In genomic region chr6:125430358-125430958, GRCm38 (mm10) we compare ENCODE assay signal across 21 mouse cellular contexts. TPM values are rescaled to one million over a fixed set of nuclear protein-coding genes. Genes with fewer than 3 reads are reported as not detected.
DNase-seq lines count a peak whose midpoint lies in the region; ATAC-seq lines count a peak whose summit lies in the region.
"Had no signal": no experiment of that assay in that cellular context is flagged by ENCODE, and none has a peak within 500 bp of the region (broad histone marks: within the 10 kb centered on the region; RNA-seq: fewer than 3 reads in every experiment).

No protein-coding gene starts in this region.

- peaks cover 16% of the 10 kb centered on the region for H3K4me1 ChIP-seq in hindbrain, embryonic 12.5 days
- no peaks in the 10 kb centered on the region for H3K4me1 ChIP-seq in hindbrain, embryonic 14.5 days (replicated peaks; ENCODE audit: control insufficient read depth, insufficient read depth, low read length)
- H3K4me1 ChIP-seq in embryonic facial prominence, embryonic 10.5 days, result peaks cover 31% of the 10 kb centered on the region
- H3K4me1 ChIP-seq in limb, embryonic 12.5 days (replicated peaks), result peaks cover 30% of the 10 kb centered on the region
- H3K4me1 ChIP-seq in neural tube, embryonic 15.5 days, result peaks cover 4% of the 10 kb centered on the region

- no peak overlapping the region for H3K4me3 ChIP-seq in hindbrain, embryonic 12.5 days
- no peak overlapping the region for H3K4me3 ChIP-seq in hindbrain, embryonic 14.5 days (replicated peaks; ENCODE audit: low read length)
- no peak overlapping the region for H3K4me3 ChIP-seq in embryonic facial prominence, embryonic 10.5 days
- no peak overlapping the region for H3K4me3 ChIP-seq in limb, embryonic 12.5 days (replicated peaks)
- no peak overlapping the region for H3K4me3 ChIP-seq in neural tube, embryonic 15.5 days (replicated peaks)
- H3K4me3 ChIP-seq: erythroblast, embryonic 14.5 days; heart, adult 2 months; liver, embryonic 13.5 days had no signal

- peak overlapping the region; percentile 26; the same call in 1 of the 2 replicates for H3K4me2 ChIP-seq in hindbrain, embryonic 12.5 days (replicated peaks)
- H3K4me2 ChIP-seq in hindbrain, embryonic 14.5 days (replicated peaks), result no peak overlapping the region
- peak overlapping the region; percentile 37 for H3K4me2 ChIP-seq in limb, embryonic 12.5 days
- H3K4me2 ChIP-seq in neural tube, embryonic 15.5 days, result no peak overlapping the region
- H3K4me2 ChIP-seq: liver, embryonic 13.5 days had no signal

- H3K36me3 ChIP-seq in hindbrain, embryonic 12.5 days, result no peaks in the 10 kb centered on the region
- no peaks in the 10 kb centered on the region for H3K36me3 ChIP-seq in hindbrain, embryonic 14.5 days (replicated peaks; ENCODE audit: control insufficient read depth, insufficient read depth)
- H3K36me3 ChIP-seq in embryonic facial prominence, embryonic 10.5 days (replicated peaks), result no peaks in the 10 kb centered on the region
- no peaks in the 10 kb centered on the region for H3K36me3 ChIP-seq in limb, embryonic 12.5 days
- H3K36me3 ChIP-seq in neural tube, embryonic 15.5 days, result no peaks in the 10 kb centered on the region
- H3K36me3 ChIP-seq: liver, embryonic 13.5 days had no signal

- no peaks in the 10 kb centered on the region for H3K9me3 ChIP-seq in hindbrain, embryonic 12.5 days (replicated peaks)
- H3K9me3 ChIP-seq in hindbrain, embryonic 14.5 days (ENCODE audit: control insufficient read depth, low read length), result no peaks in the 10 kb centered on the region
- H3K9me3 ChIP-seq in embryonic facial prominence, embryonic 10.5 days, result no peaks in the 10 kb centered on the region
- H3K9me3 ChIP-seq in limb, embryonic 12.5 days, result no peaks in the 10 kb centered on the region
- no peaks in the 10 kb centered on the region for H3K9me3 ChIP-seq in neural tube, embryonic 15.5 days (replicated peaks)
- H3K9me3 ChIP-seq: liver, embryonic 13.5 days had no signal

- no peak overlapping the region for H3K27ac ChIP-seq in hindbrain, embryonic 12.5 days
- H3K27ac ChIP-seq in hindbrain, embryonic 14.5 days, result no peak overlapping the region
- H3K27ac ChIP-seq in embryonic facial prominence, embryonic 10.5 days (replicated peaks), result peak overlapping the region; percentile 59; the same call in 1 of the 2 replicates
- H3K27ac ChIP-seq in limb, embryonic 12.5 days, result no peak overlapping the region
- H3K27ac ChIP-seq in neural tube, embryonic 15.5 days (replicated peaks), result no peak overlapping the region
- H3K27ac ChIP-seq: heart, adult 2 months; liver, embryonic 13.5 days had no signal

- no peaks in the 10 kb centered on the region for H3K27me3 ChIP-seq in hindbrain, embryonic 12.5 days
- H3K27me3 ChIP-seq in hindbrain, embryonic 14.5 days (ENCODE audit: control insufficient read depth, insufficient read depth, low read length), result no peaks in the 10 kb centered on the region
- 0 out of 2 replicates have a peak, but pooled peaks cover 9% of the 10 kb centered on the region for H3K27me3 ChIP-seq in embryonic facial prominence, embryonic 10.5 days (replicated peaks; ENCODE audit: low read depth, poor library complexity, severe bottlenecking)
- H3K27me3 ChIP-seq in limb, embryonic 12.5 days, result peaks cover 2% of the 10 kb centered on the region; the same call in 1 of the 2 replicates
- H3K27me3 ChIP-seq in neural tube, embryonic 15.5 days (replicated peaks), result no peaks in the 10 kb centered on the region
- H3K27me3 ChIP-seq: liver, embryonic 13.5 days had no signal

- 11% methylated on average over 14 of the region's 14 CpGs for WGBS in hindbrain, embryonic 12.5 days
- 12% methylated on average over 14 of the region's 14 CpGs for WGBS in hindbrain, embryonic 14.5 days
- 7% methylated on average over 14 of the region's 14 CpGs for WGBS in embryonic facial prominence, embryonic 10.5 days
- 6% methylated on average over 14 of the region's 14 CpGs for WGBS in limb, embryonic 12.5 days
- WGBS in neural tube, embryonic 15.5 days, result 16% methylated on average over 14 of the region's 14 CpGs

- H3K9ac ChIP-seq in hindbrain, embryonic 12.5 days, result no peak overlapping the region
- H3K9ac ChIP-seq in hindbrain, embryonic 14.5 days, result no peak overlapping the region
- no peak overlapping the region for H3K9ac ChIP-seq in limb, embryonic 12.5 days (replicated peaks)
- no peak overlapping the region for H3K9ac ChIP-seq in neural tube, embryonic 15.5 days (replicated peaks)
- H3K9ac ChIP-seq: liver, embryonic 13.5 days had no signal

- no peak for DNase-seq in hindbrain, embryonic 14.5 days (ENCODE audit: low spot score)
- DNase-seq in ES-CJ7 (ENCODE audit: low read depth, low spot score), result peak; percentile 90
- DNase-seq in embryonic facial prominence, embryonic 10.5 days (ENCODE audit: low spot score), result peak; percentile 50
- DNase-seq in B cell, adult 2 months, result no peak
- no peak for DNase-seq in gastrocnemius, postnatal 4 days (ENCODE audit: low spot score in 2 of 2)
- DNase-seq: adrenal gland, postnatal 25 days; cerebellum, adult 9-10 months; heart, adult 2 months; kidney, postnatal 25 days; liver, embryonic 13.5 days; spleen, adult 18-20 months had no signal

- ATAC-seq in hindbrain, embryonic 12.5 days (ENCODE audit: low FRiP score), result no peak
- ATAC-seq in hindbrain, embryonic 14.5 days (ENCODE audit: low FRiP score), result no peak
- ATAC-seq in limb, embryonic 12.5 days (ENCODE audit: insufficient number of reproducible peaks, insufficient read depth, low FRiP score, low TSS enrichment, low read depth), result no peak
- ATAC-seq in neural tube, embryonic 15.5 days (ENCODE audit: low FRiP score), result no peak
- ATAC-seq: activated CD4-positive, CD25-positive, alpha-beta regulatory T cell, adult 4 months; forebrain, embryonic 16.5 days; hindbrain, embryonic 16.5 days; intestine, postnatal 0 days; midbrain, embryonic 16.5 days had no signal

RNA-seq across cellular contexts. Expression of gene Plekhg6, which starts 49.9 kb away (rescaled TPM):
- polyA plus RNA-seq in hindbrain, embryonic 12.5 days (2016; fragmentation: Nextera tagmentation; extraction: Ambion mirVana), result 0.18 and 0.22 TPM in 2 replicates
- 0.10 and 0.23 TPM in 2 replicates for polyA plus RNA-seq in hindbrain, embryonic 14.5 days (2014; fragmentation: Nextera tagmentation; extraction: Ambion mirVana)
- polyA plus RNA-seq in embryonic facial prominence, embryonic 10.5 days (2016; fragmentation: Nextera tagmentation; extraction: Ambion mirVana), result 0.21 and 0.32 TPM in 2 replicates
- polyA plus RNA-seq in limb, embryonic 12.5 days (2016; fragmentation: Nextera tagmentation; extraction: Ambion mirVana), result 0.41 and 0.46 TPM in 2 replicates
- 0.23 and 0.70 TPM in 2 replicates for polyA plus RNA-seq in neural tube, embryonic 15.5 days (2015; fragmentation: Nextera tagmentation; extraction: Ambion mirVana)
- under 1 TPM; 0.07 to 0.08 TPM for total RNA-seq in gastrocnemius, postnatal 4 days (2021)
- total RNA-seq: layer of hippocampus, postnatal 14 days had no signal
- polyA plus RNA-seq: activated CD4-positive, CD25-positive, alpha-beta regulatory T cell, adult 4 months; erythroblast, embryonic 14.5 days; forebrain, embryonic 16.5 days had no signal

Comparison
In these comparisons a context has a peak if more than half of its experiments do, and no peak if none do; other contexts are left out.
1. H3K4me2 ChIP-seq: peak in hindbrain, embryonic 12.5 days (single experiment) and limb, embryonic 12.5 days (single experiment); none in hindbrain, embryonic 14.5 days (single experiment) and neural tube, embryonic 15.5 days (single experiment).
2. DNase-seq: peak in ES-CJ7 (single experiment) and embryonic facial prominence, embryonic 10.5 days (single experiment); none in hindbrain, embryonic 14.5 days (single experiment), B cell, adult 2 months (0 of 2) and gastrocnemius, postnatal 4 days (0 of 2).